In genomic region chr10:84036131-84036877, GRCm38 (mm10) we compare ENCODE assay signal across 1 mouse cellular context.
TF ChIP-seq lines count a peak whose summit lies in the region.

No protein-coding gene starts in this region.

TF ChIP-seq in CH12.LX, 34 proteins besides CTCF, POLR2A, EP300 and RAD21 (continued from another document):
- TF ChIP-seq ZKSCAN1 (IDR thresholded peaks at IDR 0.05; ENCODE audit: borderline replicate concordance, low read depth, low read length) (no peak), KAT2A (IDR thresholded peaks at IDR 0.05; ENCODE audit: insufficient replicate concordance, low read length) (no peak), GABPA (IDR thresholded peaks at IDR 0.05; ENCODE audit: insufficient replicate concordance, low read depth, low read length) (no peak), E2F4 (IDR thresholded peaks at IDR 0.05; ENCODE audit: insufficient replicate concordance, low read depth, low read length) (no peak), ETS1 (conservative IDR thresholded peaks at IDR 0.05; ENCODE audit: low read depth, low read length) (no peak), POLR2AphosphoS2 (IDR thresholded peaks at IDR 0.05; ENCODE audit: low read depth, low read length) (no peak), NRF1 (IDR thresholded peaks at IDR 0.05; ENCODE audit: low read depth, low read length) (no peak), UBTF (IDR thresholded peaks at IDR 0.05; ENCODE audit: low read depth, low read length) (no peak), RCOR1 (conservative IDR thresholded peaks at IDR 0.05; ENCODE audit: low read depth, low read length) (no peak), JUND (conservative IDR thresholded peaks at IDR 0.05; ENCODE audit: low read depth, low read length) (peak; percentile 86), JUN (IDR thresholded peaks at IDR 0.05; ENCODE audit: insufficient read depth, low read depth, low read length) (peak; percentile 60), NELFE (IDR thresholded peaks at IDR 0.05; ENCODE audit: low read depth, low read length) (no peak), IRF4 (IDR thresholded peaks at IDR 0.05; ENCODE audit: low read depth, low read length) (peak; percentile 77), MXI1 (IDR thresholded peaks at IDR 0.05; ENCODE audit: low read depth, low read length) (no peak), CHD2 (IDR thresholded peaks at IDR 0.05; ENCODE audit: low read length) (no peak), SMC3 (IDR thresholded peaks at IDR 0.05; ENCODE audit: low read depth, low read length) (no peak), BHLHE40 (IDR thresholded peaks at IDR 0.05; ENCODE audit: low read depth, low read length) (peak; percentile 62), TBP (conservative IDR thresholded peaks at IDR 0.05; ENCODE audit: low read depth, low read length) (no peak)
